Mouse (Mus musculus): Measurements from ENCODE around the gene Lss.

Lss gene

GRCm38 (mm10) chr10:76531375-76531774, at the start of gene Lss:
TSS of gene Lss (plus strand) at chr10:76531588.
- peak; percentile 96 for DNase-seq (ENCODE audit: low spot score)

- no peak for DNase-seq (ENCODE audit: low spot score)
These were observed 45.1 kb upstream of the Lss start for GRCm38 (mm10) chr10:76486302-76486701.

- no peak for DNase-seq (ENCODE audit: low spot score)
These were observed 43.1 kb upstream of the Lss start for GRCm38 (mm10) chr10:76488265-76488664.

- DNase-seq (ENCODE audit: low spot score): no peak
These were observed 42.2 kb upstream of the Lss start for GRCm38 (mm10) chr10:76489205-76489604.

- no peak for DNase-seq (ENCODE audit: low spot score)
These were observed 37.9 kb upstream of the Lss start for GRCm38 (mm10) chr10:76493527-76493926.

GRCm38 (mm10) chr10:76495501-76495900, 35.9 kb upstream of the Lss start:
- DNase-seq (ENCODE audit: low spot score): no peak

GRCm38 (mm10) chr10:76496366-76496765, 35.0 kb upstream of the Lss start:
- DNase-seq (ENCODE audit: low spot score): no peak

- DNase-seq (ENCODE audit: low spot score): no peak
These were observed 33.9 kb upstream of the Lss start for GRCm38 (mm10) chr10:76497522-76497921.

- DNase-seq (ENCODE audit: low spot score): no peak
These were observed 27.0 kb upstream of the Lss start for GRCm38 (mm10) chr10:76504271-76504943.

GRCm38 (mm10) chr10:76505865-76506264, 25.5 kb upstream of the Lss start:
- no peak for DNase-seq (ENCODE audit: low spot score)

GRCm38 (mm10) chr10:76512965-76513583, 18.3 kb upstream of the Lss start:
- DNase-seq (ENCODE audit: low spot score): peak; percentile 71

- DNase-seq (ENCODE audit: low spot score): no peak
These were observed 466 bp upstream of the Lss start for GRCm38 (mm10) chr10:76530922-76531321.

- DNase-seq (ENCODE audit: low spot score): no peak
These were observed 440 bp downstream of the Lss start for GRCm38 (mm10) chr10:76531828-76532227.

- no peak for DNase-seq (ENCODE audit: low spot score)
These were observed 4.1 kb downstream of the Lss start for GRCm38 (mm10) chr10:76535526-76535925.

GRCm38 (mm10) chr10:76537619-76538018, 6.2 kb downstream of the Lss start:
- DNase-seq (ENCODE audit: low spot score): peak; percentile 50

GRCm38 (mm10) chr10:76541336-76542085, 10.1 kb downstream of the Lss start:
- DNase-seq (ENCODE audit: low spot score): no peak

GRCm38 (mm10) chr10:76542636-76543375, 11.4 kb downstream of the Lss start:
- no peak for DNase-seq (ENCODE audit: low spot score)

- DNase-seq (ENCODE audit: low spot score): no peak
These were observed 15.2 kb downstream of the Lss start for GRCm38 (mm10) chr10:76546566-76546965.

- no peak for DNase-seq (ENCODE audit: low spot score)
These were observed 16.8 kb downstream of the Lss start for GRCm38 (mm10) chr10:76548218-76548617.

- no peak for DNase-seq (ENCODE audit: low spot score)
These were observed 19.1 kb downstream of the Lss start for GRCm38 (mm10) chr10:76550458-76550857.

- DNase-seq (ENCODE audit: low spot score): no peak
These were observed 20.2 kb downstream of the Lss start for GRCm38 (mm10) chr10:76551556-76551955.

- DNase-seq (ENCODE audit: low spot score): no peak
These were observed 22.7 kb downstream of the Lss start for GRCm38 (mm10) chr10:76554061-76554460.

Data from lung, postnatal 25 days (tissue).